Mouse (Mus musculus) C2C12 (cell line): Measurements from ENCODE around the gene Necap1. TPM values are rescaled to one million over a fixed set of nuclear protein-coding genes. Genes with fewer than 3 reads are reported as not detected.

Source experiments
- H3K27me3 ChIP-seq: one replicate; pipeline ENCODE4 v1.6.1; 2011; ENCODE audit not compliant: control insufficient read depth, insufficient read depth, insufficient read length
- H3K36me3 ChIP-seq: one replicate; pipeline ENCODE4 v1.6.1; 2011; ENCODE audit not compliant: control insufficient read depth, insufficient read depth
- H3K4me3 ChIP-seq: one replicate; pipeline ENCODE4 v1.5.1; 2011; ENCODE audit warnings: mild to moderate bottlenecking, control low read depth; ENCODE audit not compliant: poor library complexity, insufficient read depth, severe bottlenecking
- H3K79me2 ChIP-seq: one replicate; pipeline ENCODE4 v1.6.1; 2011; ENCODE audit not compliant: control insufficient read depth, insufficient read depth
- H3K79me3 ChIP-seq: one replicate; pipeline ENCODE4 v1.6.1; 2011; ENCODE audit warnings: low read depth, control low read depth
- H3ac ChIP-seq: one replicate; pipeline ENCODE3; 2011; ENCODE audit warnings: low read depth; ENCODE audit not compliant: control insufficient read depth, insufficient read length
- CEBPB ChIP-seq: IDR thresholded peaks from one replicate; pipeline ENCODE4 v1.6.1; 2011; ENCODE audit warnings: low read depth, mild to moderate bottlenecking, control low read depth, moderate library complexity
- CTCF ChIP-seq: IDR thresholded peaks from one replicate; pipeline ENCODE4 v1.5.1; 2011; ENCODE audit not compliant: control insufficient read depth, insufficient read depth, insufficient read length
- FOSL1 ChIP-seq: IDR thresholded peaks from one replicate; pipeline ENCODE4 v1.8.0; 2011; ENCODE audit warnings: mild to moderate bottlenecking, low read length; ENCODE audit not compliant: poor library complexity, insufficient read depth, severe bottlenecking
- MAX ChIP-seq: IDR thresholded peaks from one replicate; pipeline ENCODE4 v1.6.1; 2011; ENCODE audit warnings: mild to moderate bottlenecking, control low read depth
- MYOD1 ChIP-seq: IDR thresholded peaks from one replicate; pipeline ENCODE4 v1.6.1; 2011; ENCODE audit warnings: low read depth; ENCODE audit not compliant: control insufficient read depth, insufficient read length
- MYOG ChIP-seq: IDR thresholded peaks from one replicate; pipeline ENCODE4 v1.6.1; 2011; ENCODE audit not compliant: control insufficient read depth, insufficient read length; ENCODE audit errors: extremely low read depth
- USF1 ChIP-seq: IDR thresholded peaks from one replicate; pipeline ENCODE4 v1.6.1; 2011; ENCODE audit warnings: low read depth, mild to moderate bottlenecking, control low read depth, moderate library complexity
- microRNA-seq: library from miRNA; unstranded; fragments of <30 nt; microRNA quantifications from one replicate; pipeline ENCODE4, GENCODE M21; 2019; ENCODE audit warnings: borderline microRNAs expressed
- polyA plus RNA-seq: library from polyadenylated mRNA; unstranded; fragments of >200 nt; fragmentation: generic; extraction: Trizol; gene quantifications from one replicate; pipeline ENCODE4 v1.2.1, GENCODE M21; 2012; ENCODE audit warnings: missing spikeins

The Necap1 gene
- polyA plus RNA-seq, 1 experiment = 17.7 TPM

- TF ChIP-seq CEBPB (no peak), FOSL1 (no peak)
- H3K4me3 ChIP-seq = no peak overlapping the region
- H3K79me3 ChIP-seq = no peaks in the 10 kb centered on the region
- H3K79me2 ChIP-seq = no peaks in the 10 kb centered on the region
- no peaks in the 10 kb centered on the region for H3K36me3 ChIP-seq
- H3ac ChIP-seq = no peak overlapping the region
- no peaks in the 10 kb centered on the region for H3K27me3 ChIP-seq
Measured at GRCm38 (mm10) chr6:122919922-122920321, 45.6 kb downstream of the Necap1 start.

- Histone ChIP-seq H3K27me3 (no peaks in the 10 kb centered on the region), H3K79me2 (no peaks in the 10 kb centered on the region), H3ac (no peak within 1 kb of the TSS), H3K4me3 (no peak within 1 kb of the TSS), H3K79me3 (no peaks in the 10 kb centered on the region), H3K36me3 (no peaks in the 10 kb centered on the region)
- no peak for TF ChIP-seq MYOD1
- TF ChIP-seq MAX = no peak
- TF ChIP-seq USF1 = no peak
- no peak for TF ChIP-seq CEBPB
- TF ChIP-seq MYOG = no peak
- TF ChIP-seq CTCF = no peak
- no peak for TF ChIP-seq FOSL1
Measured at GRCm38 (mm10) chr6:122921451-122921850, 47.2 kb downstream of the Necap1 start, which contains the start of gene Clec4a1. Gene Clec4a1, plus strand, starts transcription at chr6:122921848.

- peaks cover 6% of the 10 kb centered on the region for H3K27me3 ChIP-seq
- H3K79me3 ChIP-seq = no peaks in the 10 kb centered on the region
- no peak overlapping the region for H3ac ChIP-seq
- no peaks in the 10 kb centered on the region for H3K36me3 ChIP-seq
- no peaks in the 10 kb centered on the region for H3K79me2 ChIP-seq
- no peak for TF ChIP-seq USF1
- TF ChIP-seq MAX = no peak
- no peak for TF ChIP-seq MYOD1
- no peak for TF ChIP-seq CTCF
- no peak for TF ChIP-seq CEBPB
- no peak for TF ChIP-seq FOSL1
- no peak for TF ChIP-seq MYOG
- no peak overlapping the region for H3K4me3 ChIP-seq
Measured at GRCm38 (mm10) chr6:122934845-122935244, 60.6 kb downstream of the Necap1 start.

Small RNA genes lying within 50 kb of the gene (microRNA-seq; reads per million reads assigned to microRNA genes)
- 0.16 reads per million for gene Mir7231

Other genes starting within 250 kb of the Necap1 start
- not detected for gene Dppa3, start 248.1 kb upstream of the Necap1 start, polyA plus RNA-seq
- 0.27 TPM for gene Nanog, start 167.0 kb upstream of the Necap1 start, polyA plus RNA-seq
- 0.66 TPM for gene Slc2a3, start 72.8 kb upstream of the Necap1 start, polyA plus RNA-seq
- 6.5 TPM for gene Foxj2, start 54.6 kb upstream of the Necap1 start, polyA plus RNA-seq
- gene C3ar1, start 18.3 kb upstream of the Necap1 start, polyA plus RNA-seq = 0.91 TPM
- not detected for gene Clec4a1, start 47.4 kb downstream of the Necap1 start, polyA plus RNA-seq
- gene Clec4a3, start 78.0 kb downstream of the Necap1 start, polyA plus RNA-seq = not detected
- gene Clec4a4, start 115.9 kb downstream of the Necap1 start, polyA plus RNA-seq = not detected
- gene Clec4b1, start 175.5 kb downstream of the Necap1 start, polyA plus RNA-seq = not detected
- not detected for gene Clec4a2, start 232.0 kb downstream of the Necap1 start, polyA plus RNA-seq